Mouse (Mus musculus): ENCODE measurements at regions not wholly inside any gene's neighbourhood (a gene's known extent, or its start where the extent isn't known, plus 50 kb on each side); places are given as distances from the start of the nearest gene placed in this dataset.

DNA sequence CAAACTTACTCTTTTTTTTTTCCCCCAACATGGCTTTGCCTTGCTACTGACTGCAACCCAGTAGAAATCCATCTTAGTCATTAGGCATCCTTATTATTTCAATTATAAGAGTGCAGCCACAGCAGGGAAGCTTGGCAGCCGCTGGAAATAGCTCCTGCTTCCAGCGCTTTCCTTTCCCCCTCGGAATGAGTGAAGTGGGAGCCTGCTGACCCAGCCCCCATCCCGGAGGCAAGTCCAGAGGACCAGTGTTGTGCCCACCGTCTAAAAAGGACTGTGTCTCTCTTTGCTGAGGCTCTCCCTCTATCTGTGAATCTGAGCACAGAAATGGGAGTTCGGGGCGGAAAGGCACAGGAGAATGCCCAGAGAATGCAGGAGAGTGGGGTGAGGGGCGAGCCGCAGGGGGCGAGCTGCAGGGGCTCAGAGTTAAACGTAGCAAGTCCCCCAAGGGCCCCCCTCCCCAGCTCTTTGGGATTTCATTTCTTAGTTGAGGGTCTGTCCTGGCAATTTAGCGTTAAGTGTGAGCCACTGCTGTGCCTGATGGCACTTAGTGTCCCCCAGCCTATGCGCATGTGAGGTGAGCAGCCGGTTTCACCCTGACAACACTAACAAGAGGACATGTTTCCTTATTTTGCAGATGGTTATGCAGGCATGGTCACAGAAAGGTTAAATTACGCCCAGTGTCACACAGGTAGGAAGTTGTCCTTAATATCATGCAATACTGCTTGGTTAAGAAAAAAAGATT, 117.4 kb upstream of the Arid2 start:
- 19% methylated on average over 15 of the region's 15 CpGs for WGBS

DNA sequence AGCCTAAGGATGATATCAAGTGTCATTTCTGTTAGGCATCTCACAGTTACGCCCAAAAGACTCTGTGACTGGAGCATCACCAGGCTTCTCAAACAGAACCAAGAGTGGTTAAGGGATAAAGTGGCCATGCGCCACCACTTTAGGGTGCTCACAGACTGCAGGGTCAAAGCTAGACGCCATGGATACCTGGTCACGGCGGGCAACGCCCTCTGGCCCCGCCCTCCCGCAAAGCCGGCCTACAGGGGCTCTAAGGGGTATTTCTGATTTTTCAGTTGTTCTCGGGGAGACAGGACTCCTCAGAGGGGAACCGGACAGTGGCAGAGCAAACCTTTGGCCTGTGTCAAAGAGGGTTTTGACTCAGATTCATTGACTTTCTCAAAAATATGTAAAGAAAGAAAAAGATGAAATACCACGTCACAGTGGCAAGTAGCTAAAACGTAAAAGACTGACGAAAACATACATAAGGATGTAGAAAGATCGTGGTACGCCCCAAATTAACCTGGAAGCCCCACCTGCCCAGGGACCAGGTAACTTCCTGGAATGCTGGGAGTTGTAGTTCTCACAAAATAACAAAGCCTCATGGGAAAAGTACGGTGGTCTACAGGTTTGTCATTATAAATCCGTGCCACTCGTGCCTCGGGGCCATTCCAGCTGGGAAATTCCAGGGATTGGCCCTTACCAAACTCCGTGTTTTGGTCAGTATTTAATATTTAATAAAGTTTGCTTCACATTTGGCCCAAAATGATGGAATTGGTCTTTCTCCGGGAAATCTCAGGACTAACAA, 116.1 kb upstream of the Arid2 start:
- 11% methylated on average over 22 of the region's 22 CpGs for WGBS

More for the DNA sequence above, 117.4 kb upstream of the Arid2 start:
- Histone ChIP-seq H3K27ac (no peak overlapping the region), H3K9ac (no peak overlapping the region), H3K36me3 (no peaks in the 10 kb centered on the region), H3K4me1 (peaks cover 12% of the 10 kb centered on the region), H3K9me3 (replicated peaks) (no peaks in the 10 kb centered on the region), H3K4me3 (replicated peaks) (peak overlapping the region; percentile 14; the same call in 1 of the 2 replicates), H3K27me3 (peaks cover 13% of the 10 kb centered on the region), H3K4me2 (peak overlapping the region; percentile 50)
- no peak for ATAC-seq (replicated peaks; ENCODE audit: low FRiP score)

DNA sequence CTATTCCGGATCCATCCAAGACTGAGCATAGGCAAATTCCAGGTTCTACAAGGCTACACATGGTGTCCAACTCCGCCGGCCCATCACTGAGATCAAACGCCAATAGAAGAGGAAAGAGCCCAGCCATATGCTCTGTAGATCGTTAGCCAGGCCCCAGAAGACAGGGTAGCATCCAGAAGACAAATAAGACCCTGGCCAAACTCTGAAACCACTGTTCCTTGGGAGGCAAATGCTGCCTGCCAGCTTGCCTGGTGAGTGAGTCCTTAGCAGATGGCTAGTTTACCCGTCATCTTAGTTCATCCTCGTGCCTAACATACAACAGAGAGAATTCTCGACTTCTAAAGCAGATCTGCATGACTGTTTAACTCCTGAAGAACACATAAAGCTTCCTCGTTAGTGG, 109.4 kb upstream of the Arid2 start:
- Histone ChIP-seq H3K9ac (no peak overlapping the region), H3K27me3 (no peaks in the 10 kb centered on the region), H3K9me3 (replicated peaks) (no peaks in the 10 kb centered on the region), H3K4me2 (no peak overlapping the region), H3K4me1 (no peaks in the 10 kb centered on the region), H3K27ac (no peak overlapping the region), H3K4me3 (replicated peaks) (no peak overlapping the region), H3K36me3 (no peaks in the 10 kb centered on the region)
- ATAC-seq (replicated peaks; ENCODE audit: low FRiP score), result no peak
- WGBS, result 71% methylated on average over 9 of the region's 9 CpGs

More for the DNA sequence above, 116.1 kb upstream of the Arid2 start:
- H3K4me1 ChIP-seq, result peaks cover 12% of the 10 kb centered on the region
- peak overlapping the region; percentile 41 for H3K4me3 ChIP-seq (replicated peaks)
- peak; percentile 88 for ATAC-seq (replicated peaks; ENCODE audit: low FRiP score)
- H3K9ac ChIP-seq, result 0 out of 2 replicates have a peak overlapping the region, but pooled peaks have one; percentile 24
- peak overlapping the region; percentile 42; the same call in 1 of the 2 replicates for H3K27ac ChIP-seq
- H3K36me3 ChIP-seq, result no peaks in the 10 kb centered on the region
- peak overlapping the region; percentile 64 for H3K4me2 ChIP-seq
- H3K27me3 ChIP-seq, result peaks cover 13% of the 10 kb centered on the region
- H3K9me3 ChIP-seq (replicated peaks), result no peaks in the 10 kb centered on the region

DNA sequence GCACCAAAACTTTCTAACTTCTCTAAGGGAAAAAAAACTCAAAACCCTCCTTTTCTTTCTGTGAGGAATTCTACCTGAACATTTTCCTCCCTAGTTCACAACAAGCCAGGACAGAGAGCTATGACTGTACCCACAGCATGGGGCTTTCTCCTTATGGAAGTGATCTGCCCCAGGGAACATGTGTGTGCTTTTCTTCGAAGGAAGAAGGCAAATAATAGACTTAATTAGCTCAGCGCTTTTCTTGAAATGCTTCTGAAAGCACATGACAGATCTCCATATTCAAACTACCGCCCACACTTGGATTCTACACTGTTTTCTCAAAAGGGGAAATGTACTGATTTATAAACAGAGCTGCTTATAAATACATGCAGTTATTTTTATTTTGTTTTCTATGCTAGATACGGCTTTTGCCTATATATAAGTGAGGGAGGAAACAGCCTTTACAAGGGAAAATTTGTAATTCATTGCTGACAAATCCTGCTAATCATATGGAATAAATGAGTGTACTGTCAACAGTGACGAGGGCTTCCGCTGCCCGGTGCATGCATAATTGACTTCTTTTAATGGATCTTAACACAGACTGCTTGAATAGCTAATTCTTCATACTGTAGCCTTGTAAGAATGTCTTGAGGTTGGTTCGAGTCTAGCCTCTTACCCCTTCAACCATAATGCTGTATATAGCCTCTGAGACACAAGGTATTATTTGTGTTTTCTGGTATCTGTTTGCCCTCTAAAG, 108.8 kb upstream of the Arid2 start:
- Histone ChIP-seq H3K9me3 (replicated peaks) (no peaks in the 10 kb centered on the region), H3K9ac (no peak overlapping the region), H3K27me3 (no peaks in the 10 kb centered on the region), H3K4me1 (no peaks in the 10 kb centered on the region), H3K4me3 (replicated peaks) (no peak overlapping the region), H3K4me2 (no peak overlapping the region), H3K27ac (no peak overlapping the region), H3K36me3 (no peaks in the 10 kb centered on the region)
- no peak for ATAC-seq (replicated peaks; ENCODE audit: low FRiP score)
- WGBS, result 80% methylated on average over 8 of the region's 8 CpGs

DNA sequence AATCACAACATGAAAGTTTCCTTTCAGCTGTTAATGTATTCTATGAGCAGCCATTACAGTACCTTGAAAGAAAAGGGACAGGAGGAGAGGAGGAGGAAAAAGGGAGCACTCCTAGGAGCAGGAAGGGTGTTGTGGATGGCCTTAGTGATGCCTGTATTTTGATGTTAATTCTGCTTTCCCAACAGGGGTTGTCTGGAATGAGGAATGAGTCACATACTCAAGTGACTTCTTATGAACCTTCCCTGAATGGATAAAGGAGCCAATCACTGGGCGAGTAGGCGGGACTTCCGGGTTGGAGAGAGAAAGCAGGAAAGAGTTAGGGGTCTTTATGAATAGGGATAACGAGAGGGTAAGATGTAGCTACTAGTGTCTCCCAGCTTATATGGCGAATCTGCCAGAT, 107.8 kb upstream of the Arid2 start:
- ATAC-seq (replicated peaks; ENCODE audit: low FRiP score), result no peak
- Histone ChIP-seq H3K27ac (no peak overlapping the region), H3K27me3 (no peaks in the 10 kb centered on the region), H3K4me3 (replicated peaks) (no peak overlapping the region), H3K36me3 (no peaks in the 10 kb centered on the region), H3K4me2 (no peak overlapping the region), H3K9me3 (replicated peaks) (no peaks in the 10 kb centered on the region), H3K9ac (no peak overlapping the region), H3K4me1 (no peaks in the 10 kb centered on the region)
- 85% methylated on average over 5 of the region's 5 CpGs for WGBS

DNA sequence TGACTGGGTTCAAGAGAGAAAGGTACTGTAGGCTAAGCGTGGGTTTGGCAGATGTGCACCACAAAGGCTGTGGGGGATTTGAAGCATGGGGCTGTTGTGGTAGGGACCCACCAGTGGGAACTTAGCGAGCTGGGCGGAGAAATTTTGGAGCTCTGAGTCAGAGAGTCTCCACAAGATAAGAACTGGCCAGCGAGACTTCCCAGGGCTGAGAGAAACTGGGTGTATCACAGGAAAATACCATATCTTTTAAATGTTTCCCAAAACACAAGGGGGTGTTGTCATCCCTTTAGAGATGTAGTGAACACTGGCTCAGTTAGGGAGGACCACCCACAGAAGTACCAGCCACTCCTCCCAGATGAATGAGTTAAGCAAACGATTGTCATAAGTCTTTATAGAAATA, 107.3 kb upstream of the Arid2 start:
- no peaks in the 10 kb centered on the region for H3K9me3 ChIP-seq (replicated peaks)
- H3K36me3 ChIP-seq, result no peaks in the 10 kb centered on the region
- H3K4me2 ChIP-seq, result no peak overlapping the region
- H3K27me3 ChIP-seq, result no peaks in the 10 kb centered on the region
- no peak overlapping the region for H3K9ac ChIP-seq
- H3K27ac ChIP-seq, result no peak overlapping the region
- no peak overlapping the region for H3K4me3 ChIP-seq (replicated peaks)
- ATAC-seq (replicated peaks; ENCODE audit: low FRiP score), result no peak
- H3K4me1 ChIP-seq, result no peaks in the 10 kb centered on the region
- 90% methylated on average over 5 of the region's 5 CpGs for WGBS

DNA sequence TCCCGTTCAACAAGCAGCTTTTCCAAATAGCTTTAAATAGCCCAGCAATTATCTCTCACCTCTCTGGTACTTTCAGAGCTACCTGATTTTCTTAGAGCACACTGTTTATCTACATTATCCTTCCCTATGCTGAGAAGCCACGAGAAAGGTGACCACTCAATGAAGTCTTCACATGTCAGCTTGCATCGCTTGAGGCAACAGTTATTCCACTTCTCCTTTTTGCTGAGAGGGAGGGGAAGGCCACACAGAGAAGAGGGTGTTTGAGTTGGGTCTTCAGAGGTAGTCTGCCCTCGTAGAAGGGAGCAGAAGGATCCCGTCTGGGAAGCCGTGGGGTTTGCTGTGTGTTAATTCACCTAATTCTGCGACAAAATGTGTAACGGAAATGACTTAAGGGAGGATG, 106.3 kb upstream of the Arid2 start:
- Histone ChIP-seq H3K36me3 (no peaks in the 10 kb centered on the region), H3K27ac (no peak overlapping the region), H3K27me3 (no peaks in the 10 kb centered on the region), H3K9me3 (replicated peaks) (no peaks in the 10 kb centered on the region), H3K4me3 (replicated peaks) (no peak overlapping the region), H3K4me2 (no peak overlapping the region), H3K4me1 (no peaks in the 10 kb centered on the region; the same call in 1 of the 2 replicates), H3K9ac (no peak overlapping the region)
- WGBS, result 89% methylated on average over 8 of the region's 8 CpGs
- no peak for ATAC-seq (replicated peaks; ENCODE audit: low FRiP score)

DNA sequence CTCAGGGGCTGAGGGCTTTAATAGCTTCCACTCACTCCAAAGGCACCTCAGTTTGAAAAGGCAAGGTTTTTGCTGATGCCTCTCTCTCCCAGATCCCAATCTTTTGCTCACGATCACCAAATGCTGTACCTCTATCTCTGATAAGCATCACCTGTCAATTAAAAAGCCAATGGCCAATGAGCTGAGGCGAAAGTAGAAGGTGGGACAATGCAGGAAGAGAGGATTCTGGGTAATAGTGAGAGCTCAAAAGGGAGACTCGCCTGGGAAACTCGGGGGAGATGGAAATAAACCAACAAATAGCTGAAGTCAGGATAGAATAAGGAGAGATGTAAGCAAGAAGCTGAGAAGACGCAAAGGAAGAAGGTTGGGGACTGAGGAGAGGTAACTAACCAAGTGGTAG, 105.0 kb upstream of the Arid2 start:
- WGBS, result 82% methylated on average over 5 of the region's 5 CpGs

DNA sequence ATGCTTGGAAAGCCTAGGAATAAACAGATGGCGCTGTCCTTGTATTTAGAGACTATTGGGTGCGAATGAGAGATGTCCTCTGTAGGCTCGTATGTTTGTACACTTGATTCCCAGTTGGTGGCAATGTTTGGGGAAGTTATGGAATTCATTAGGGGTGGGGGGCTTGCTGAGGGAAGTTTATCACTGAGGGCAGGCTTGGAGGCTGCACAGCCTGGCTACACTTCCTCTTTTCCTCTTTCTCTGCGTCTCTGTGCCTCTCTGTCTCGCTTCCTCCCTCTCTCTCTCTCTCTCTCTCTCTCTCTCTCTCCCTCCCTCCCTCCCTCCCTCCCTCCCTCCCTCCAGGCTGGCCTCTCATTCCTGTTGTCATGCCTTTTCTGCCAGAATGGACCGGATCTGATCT, 104.2 kb upstream of the Arid2 start:
- no peak overlapping the region for H3K4me2 ChIP-seq
- no peak overlapping the region for H3K27ac ChIP-seq
- H3K9me3 ChIP-seq (replicated peaks), result no peaks in the 10 kb centered on the region
- H3K4me1 ChIP-seq, result no peaks in the 10 kb centered on the region; the same call in 1 of the 2 replicates
- H3K36me3 ChIP-seq, result no peaks in the 10 kb centered on the region
- 89% methylated on average over 4 of the region's 6 CpGs for WGBS
- no peak for ATAC-seq (replicated peaks; ENCODE audit: low FRiP score)
- no peak overlapping the region for H3K4me3 ChIP-seq (replicated peaks)
- no peaks in the 10 kb centered on the region for H3K27me3 ChIP-seq
- H3K9ac ChIP-seq, result no peak overlapping the region

More for the DNA sequence above, 105.0 kb upstream of the Arid2 start:
- no peaks in the 10 kb centered on the region for H3K36me3 ChIP-seq
- no peaks in the 10 kb centered on the region for H3K27me3 ChIP-seq
- no peak overlapping the region for H3K9ac ChIP-seq
- no peak overlapping the region for H3K4me2 ChIP-seq
- no peaks in the 10 kb centered on the region for H3K9me3 ChIP-seq (replicated peaks)
- H3K4me1 ChIP-seq, result no peaks in the 10 kb centered on the region; the same call in 1 of the 2 replicates
- no peak for ATAC-seq (replicated peaks; ENCODE audit: low FRiP score)
- no peak overlapping the region for H3K27ac ChIP-seq
- no peak overlapping the region for H3K4me3 ChIP-seq (replicated peaks)

DNA sequence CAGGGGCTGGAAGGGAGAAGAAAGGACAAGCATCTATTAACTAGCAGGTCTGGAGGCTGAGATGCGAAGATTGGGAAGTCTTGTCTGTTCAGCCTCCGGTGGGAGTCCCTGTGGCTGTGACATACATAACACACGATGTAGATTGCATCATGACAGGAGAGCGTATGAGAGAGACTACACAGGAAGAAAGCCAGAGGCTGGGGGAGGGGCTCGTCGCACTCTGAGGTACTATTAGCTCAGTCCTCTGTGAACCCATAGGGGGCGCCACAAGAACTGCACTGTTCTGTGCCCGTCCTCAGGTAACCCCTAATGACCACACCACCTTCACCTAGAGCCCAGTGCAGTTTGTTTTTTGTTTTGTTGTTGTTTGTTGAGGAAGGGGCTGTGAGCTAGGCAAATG, 102.7 kb upstream of the Arid2 start:
- no peak overlapping the region for H3K9ac ChIP-seq
- no peak overlapping the region for H3K4me2 ChIP-seq
- no peak overlapping the region for H3K4me3 ChIP-seq (replicated peaks)
- H3K27me3 ChIP-seq, result no peaks in the 10 kb centered on the region
- WGBS, result 80% methylated on average over 8 of the region's 8 CpGs
- ATAC-seq (replicated peaks; ENCODE audit: low FRiP score), result no peak
- no peak overlapping the region for H3K27ac ChIP-seq
- H3K36me3 ChIP-seq, result no peaks in the 10 kb centered on the region
- H3K4me1 ChIP-seq, result no peaks in the 10 kb centered on the region; the same call in 1 of the 2 replicates
- no peaks in the 10 kb centered on the region for H3K9me3 ChIP-seq (replicated peaks)

DNA sequence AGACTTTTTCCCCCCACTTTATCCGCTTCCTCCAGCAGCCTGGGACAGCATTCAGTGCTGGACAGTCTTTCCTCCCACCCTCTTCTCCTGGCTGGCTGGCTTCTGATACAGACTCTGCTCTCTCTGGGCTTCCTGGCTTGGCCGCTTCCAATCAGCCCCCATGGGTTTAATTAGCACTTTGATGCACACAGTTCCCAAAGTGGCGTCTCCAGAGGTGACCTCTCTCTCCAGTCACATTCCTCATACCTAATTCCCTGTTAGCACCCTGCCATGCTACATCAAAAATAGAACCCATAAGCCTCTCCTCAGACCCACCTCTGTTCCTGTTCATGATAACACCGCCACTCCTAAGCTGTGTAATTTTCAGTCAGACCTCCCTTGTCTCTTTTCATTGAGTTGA, 101.9 kb upstream of the Arid2 start:
- Histone ChIP-seq H3K4me1 (no peaks in the 10 kb centered on the region; the same call in 1 of the 2 replicates), H3K36me3 (no peaks in the 10 kb centered on the region), H3K9me3 (replicated peaks) (no peaks in the 10 kb centered on the region), H3K4me3 (replicated peaks) (no peak overlapping the region), H3K9ac (no peak overlapping the region), H3K27ac (no peak overlapping the region), H3K4me2 (no peak overlapping the region), H3K27me3 (no peaks in the 10 kb centered on the region)
- 40% methylated on average over 4 of the region's 4 CpGs for whole genome bisulfite sequencing
- ATAC-seq (replicated peaks; ENCODE audit: low FRiP score), result no peak

DNA sequence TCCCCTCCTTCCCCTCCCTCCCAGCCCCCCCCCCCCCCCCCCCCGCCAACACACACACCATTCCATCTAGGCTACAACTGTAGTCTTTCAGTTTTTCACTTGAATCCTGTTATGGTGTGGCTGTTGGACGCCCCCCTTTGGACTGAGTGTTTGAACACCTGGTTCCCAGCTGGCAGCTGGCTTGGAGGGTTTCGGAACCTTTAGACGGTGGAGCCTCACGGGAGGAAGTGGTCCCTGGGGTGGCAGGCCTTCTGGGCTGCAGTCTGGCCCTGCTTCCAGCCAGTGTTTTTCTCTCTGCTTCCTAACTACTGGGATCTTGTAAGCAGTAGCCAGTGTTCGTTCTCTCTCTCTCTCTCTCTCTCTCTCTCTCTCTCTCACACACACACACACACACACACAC, 101.4 kb upstream of the Arid2 start:
- H3K4me1 ChIP-seq, result no peaks in the 10 kb centered on the region; the same call in 1 of the 2 replicates
- WGBS, result 41% methylated on average over 5 of the region's 6 CpGs
- no peak for ATAC-seq (replicated peaks; ENCODE audit: low FRiP score)
- H3K27me3 ChIP-seq, result no peaks in the 10 kb centered on the region
- no peaks in the 10 kb centered on the region for H3K9me3 ChIP-seq (replicated peaks)
- H3K9ac ChIP-seq, result no peak overlapping the region
- H3K36me3 ChIP-seq, result no peaks in the 10 kb centered on the region
- no peak overlapping the region for H3K27ac ChIP-seq
- no peak overlapping the region for H3K4me2 ChIP-seq
- H3K4me3 ChIP-seq (replicated peaks), result no peak overlapping the region

All from kidney, embryonic 15.5 days (tissue).